Comparison of ENCODE assay signal across 28 mouse cellular contexts in genomic region chr19:44365733-44366132, GRCm38 (mm10). TPM values are rescaled to one million over a fixed set of nuclear protein-coding genes. Genes with fewer than 3 reads are reported as not detected.
DNase-seq lines count a peak whose midpoint lies in the region; ATAC-seq and TF ChIP-seq lines count a peak whose summit lies in the region.
"Had no signal": no experiment of that assay in that cellular context is flagged by ENCODE, and none has a peak within 500 bp of the region (broad histone marks: within the 10 kb centered on the region; RNA-seq: fewer than 3 reads in every experiment).

No protein-coding gene starts in this region.

- H3K4me2 ChIP-seq in midbrain, embryonic 11.5 days: no peak overlapping the region
- H3K4me2 ChIP-seq in midbrain, embryonic 16.5 days (ENCODE audit: low read length): no peak overlapping the region
- no peak overlapping the region for H3K4me2 ChIP-seq in liver, embryonic 15.5 days
- no peak overlapping the region for H3K4me2 ChIP-seq in forebrain, postnatal 0 days (ENCODE audit: low read depth)
- H3K4me2 ChIP-seq: embryonic facial prominence, embryonic 13.5 days; forebrain, embryonic 12.5 days; forebrain, embryonic 15.5 days; heart, embryonic 12.5 days; heart, embryonic 15.5 days; hindbrain, embryonic 12.5 days; hindbrain, embryonic 15.5 days had no signal

- no peaks in the 10 kb centered on the region for H3K9me3 ChIP-seq in midbrain, embryonic 11.5 days (ENCODE audit: control insufficient read depth, low read length)
- no peaks in the 10 kb centered on the region for H3K9me3 ChIP-seq in midbrain, embryonic 16.5 days (replicated peaks; ENCODE audit: control insufficient read depth, low read length, poor library complexity, severe bottlenecking)
- no peaks in the 10 kb centered on the region for H3K9me3 ChIP-seq in liver, embryonic 15.5 days (replicated peaks)
- H3K9me3 ChIP-seq in forebrain, postnatal 0 days (ENCODE audit: low read length): no peaks in the 10 kb centered on the region
- H3K9me3 ChIP-seq: embryonic facial prominence, embryonic 13.5 days; forebrain, embryonic 12.5 days; forebrain, embryonic 15.5 days; heart, embryonic 12.5 days; heart, embryonic 15.5 days; hindbrain, embryonic 12.5 days; hindbrain, embryonic 15.5 days had no signal

- no peaks in the 10 kb centered on the region for H3K36me3 ChIP-seq in midbrain, embryonic 11.5 days (ENCODE audit: control insufficient read depth, insufficient read depth, low read length)
- H3K36me3 ChIP-seq in midbrain, embryonic 16.5 days (ENCODE audit: control insufficient read depth, insufficient read depth, low read length): no peaks in the 10 kb centered on the region
- H3K36me3 ChIP-seq in liver, embryonic 15.5 days (replicated peaks): no peaks in the 10 kb centered on the region
- no peaks in the 10 kb centered on the region for H3K36me3 ChIP-seq in forebrain, postnatal 0 days (ENCODE audit: insufficient read depth)
- H3K36me3 ChIP-seq: embryonic facial prominence, embryonic 10.5 days; embryonic facial prominence, embryonic 13.5 days; forebrain, embryonic 12.5 days; forebrain, embryonic 15.5 days; heart, embryonic 12.5 days; heart, embryonic 15.5 days; hindbrain, embryonic 12.5 days; hindbrain, embryonic 15.5 days had no signal

- H3K4me3 ChIP-seq in midbrain, embryonic 11.5 days (ENCODE audit: low read depth, low read length): no peak overlapping the region
- H3K4me3 ChIP-seq in midbrain, embryonic 16.5 days (ENCODE audit: low read depth, low read length): no peak overlapping the region
- no peak overlapping the region for H3K4me3 ChIP-seq in liver, embryonic 15.5 days (replicated peaks)
- H3K4me3 ChIP-seq in forebrain, postnatal 0 days (ENCODE audit: low read depth, low read length): no peak overlapping the region
- H3K4me3 ChIP-seq: embryonic facial prominence, embryonic 10.5 days; embryonic facial prominence, embryonic 13.5 days; erythroblast, embryonic 14.5 days; forebrain, embryonic 12.5 days; forebrain, embryonic 15.5 days; gastrocnemius, adult 2 months; heart, embryonic 12.5 days; heart, embryonic 15.5 days; hindbrain, embryonic 12.5 days; hindbrain, embryonic 15.5 days had no signal

- no peaks in the 10 kb centered on the region for H3K27me3 ChIP-seq in midbrain, embryonic 11.5 days (ENCODE audit: control insufficient read depth, insufficient read depth, low read length)
- no peaks in the 10 kb centered on the region for H3K27me3 ChIP-seq in midbrain, embryonic 16.5 days (ENCODE audit: control insufficient read depth, insufficient read depth, low read depth, low read length)
- H3K27me3 ChIP-seq in liver, embryonic 15.5 days: no peaks in the 10 kb centered on the region
- H3K27me3 ChIP-seq in forebrain, postnatal 0 days (ENCODE audit: insufficient read depth, low read length): no peaks in the 10 kb centered on the region
- H3K27me3 ChIP-seq: embryonic facial prominence, embryonic 13.5 days; forebrain, embryonic 12.5 days; forebrain, embryonic 15.5 days; heart, embryonic 15.5 days; hindbrain, embryonic 12.5 days; hindbrain, embryonic 15.5 days had no signal

- H3K27ac ChIP-seq in midbrain, embryonic 11.5 days (ENCODE audit: low read depth, low read length): no peak overlapping the region
- H3K27ac ChIP-seq in midbrain, embryonic 16.5 days (ENCODE audit: low read length): no peak overlapping the region
- no peak overlapping the region for H3K27ac ChIP-seq in liver, embryonic 15.5 days (replicated peaks)
- no peak overlapping the region for H3K27ac ChIP-seq in forebrain, postnatal 0 days (ENCODE audit: low read depth, low read length)
- H3K27ac ChIP-seq: embryonic facial prominence, embryonic 10.5 days; embryonic facial prominence, embryonic 13.5 days; forebrain, embryonic 12.5 days; forebrain, embryonic 15.5 days; gastrocnemius, adult 2 months; heart, embryonic 15.5 days; hindbrain, embryonic 12.5 days; hindbrain, embryonic 15.5 days had no signal

- 89% methylated on average over 4 of the region's 4 CpGs for WGBS in midbrain, embryonic 11.5 days
- 97% methylated on average over 4 of the region's 4 CpGs for WGBS in midbrain, embryonic 16.5 days
- 50% methylated on average over 4 of the region's 4 CpGs for WGBS in liver, embryonic 15.5 days (ENCODE audit: insufficient replicate concordance)
- WGBS in forebrain, postnatal 0 days: 90% methylated on average over 4 of the region's 4 CpGs

- H3K9ac ChIP-seq in midbrain, embryonic 11.5 days (ENCODE audit: low read length): no peak overlapping the region
- H3K9ac ChIP-seq in midbrain, embryonic 16.5 days (ENCODE audit: low read depth, low read length): no peak overlapping the region
- no peak overlapping the region for H3K9ac ChIP-seq in liver, embryonic 15.5 days
- no peak overlapping the region for H3K9ac ChIP-seq in forebrain, postnatal 0 days
- H3K9ac ChIP-seq: embryonic facial prominence, embryonic 13.5 days; forebrain, embryonic 12.5 days; forebrain, embryonic 15.5 days; heart, embryonic 12.5 days; heart, embryonic 15.5 days; hindbrain, embryonic 12.5 days; hindbrain, embryonic 15.5 days had no signal

- DNase-seq in midbrain, embryonic 11.5 days (ENCODE audit: low spot score, missing footprints): peak; percentile 14
- DNase-seq in forebrain, postnatal 0 days: no peak
- DNase-seq in heart, adult 8-10 months (ENCODE audit: low spot score): no peak
- DNase-seq: adrenal gland, adult 8-10 months; adrenal gland, postnatal 25 days; cerebellum, adult 11-12 months; cerebellum, adult 8-10 months; cerebellum, postnatal 10 days; cerebellum, postnatal 36 days; embryo, embryonic 11 days; gastrocnemius, adult 2 months; gastrocnemius, postnatal 14 days; heart, adult 11 months; heart, postnatal 10 days had no signal

- TF ChIP-seq CTCF in forebrain, postnatal 0 days (IDR thresholded peaks at IDR 0.05; ENCODE audit: low read depth): no peak

- H3K4me1 ChIP-seq in midbrain, embryonic 11.5 days (ENCODE audit: control insufficient read depth, insufficient read depth, low read length): no peaks in the 10 kb centered on the region
- no peaks in the 10 kb centered on the region for H3K4me1 ChIP-seq in midbrain, embryonic 16.5 days (ENCODE audit: control insufficient read depth, insufficient read depth, low read length)
- peaks cover 13% of the 10 kb centered on the region for H3K4me1 ChIP-seq in liver, embryonic 15.5 days (replicated peaks)
- H3K4me1 ChIP-seq in forebrain, postnatal 0 days (ENCODE audit: insufficient read depth): no peaks in the 10 kb centered on the region
- H3K4me1 ChIP-seq: embryonic facial prominence, embryonic 10.5 days; forebrain, embryonic 12.5 days; heart, embryonic 12.5 days; hindbrain, embryonic 12.5 days had no signal

- ATAC-seq in midbrain, embryonic 11.5 days (ENCODE audit: low FRiP score): no peak
- ATAC-seq in midbrain, embryonic 16.5 days: no peak
- ATAC-seq in liver, embryonic 15.5 days (ENCODE audit: insufficient read depth): peak; percentile 22; the same call in 1 of the 2 replicates
- ATAC-seq in megakaryocyte progenitor cell, adult 5-6 weeks (replicated peaks; ENCODE audit: poor library complexity): peak; percentile 45
- ATAC-seq in forebrain, postnatal 0 days: no peak
- ATAC-seq: activated CD4-positive, CD25-positive, alpha-beta regulatory T cell, adult 4 months; CD4-positive, CD25-positive, alpha-beta regulatory T cell, adult 4 months; forebrain, embryonic 15.5 days had no signal

RNA-seq across cellular contexts. Expression of gene Scd4, which starts 32.8 kb away (rescaled TPM):
- 0.06 TPM in 1 of 2 replicates, not detected in the other for polyA plus RNA-seq in midbrain, embryonic 11.5 days (2014; fragmentation: Nextera tagmentation; extraction: Ambion mirVana)
- polyA plus RNA-seq in midbrain, embryonic 16.5 days (2015; fragmentation: Nextera tagmentation; extraction: Ambion mirVana): 0.18 and 0.19 TPM in 2 replicates
- polyA plus RNA-seq in liver, embryonic 15.5 days (2015; fragmentation: Nextera tagmentation; extraction: Ambion mirVana): 0.03 TPM in 1 of 2 replicates, not detected in the other
- total RNA-seq in megakaryocyte progenitor cell, adult 5-6 weeks (2015): 0.35 TPM in 1 of 2 replicates, not detected in the other
- not detected in 2 replicates for total RNA-seq in megakaryocyte progenitor cell, adult 5-6 weeks (2017)
- total RNA-seq in forebrain, postnatal 0 days (2014; rRNA removed): 0.23 and 0.43 TPM in 2 replicates
- 0.11 and 0.25 TPM in 2 replicates for polyA plus RNA-seq in forebrain, postnatal 0 days (2015; fragmentation: Nextera tagmentation; extraction: Ambion mirVana)
- total RNA-seq in heart, adult 8-10 months (2022): 1 to 10 TPM; 2.6 to 5.1 (median 3.1) TPM
- polyA plus RNA-seq: erythroblast, embryonic 14.5 days had no signal

RNA-seq across cellular contexts. Expression of gene Scd1, which starts 41.9 kb away (rescaled TPM):
- 16.0 and 17.4 TPM in 2 replicates for polyA plus RNA-seq in midbrain, embryonic 11.5 days (2014; fragmentation: Nextera tagmentation; extraction: Ambion mirVana)
- 7.1 and 8.9 TPM in 2 replicates for polyA plus RNA-seq in midbrain, embryonic 16.5 days (2015; fragmentation: Nextera tagmentation; extraction: Ambion mirVana)
- polyA plus RNA-seq in liver, embryonic 15.5 days (2015; fragmentation: Nextera tagmentation; extraction: Ambion mirVana): 17.6 and 17.8 TPM in 2 replicates
- total RNA-seq in megakaryocyte progenitor cell, adult 5-6 weeks (2015): 0.46 and 0.49 TPM in 2 replicates
- total RNA-seq in megakaryocyte progenitor cell, adult 5-6 weeks (2017): 0.54 and 1.1 TPM in 2 replicates
- 30.8 and 41.0 TPM in 2 replicates for total RNA-seq in forebrain, postnatal 0 days (2014; rRNA removed)
- 5.2 and 8.7 TPM in 2 replicates for polyA plus RNA-seq in forebrain, postnatal 0 days (2015; fragmentation: Nextera tagmentation; extraction: Ambion mirVana)
- 10 to 100 TPM; 14.9 to 24.2 (median 20.9) TPM for total RNA-seq in heart, adult 8-10 months (2022)

Comparison
In these comparisons a context has a peak if more than half of its experiments do, and no peak if none do; other contexts are left out.
1. ATAC-seq: peak in liver, embryonic 15.5 days (single experiment) and megakaryocyte progenitor cell, adult 5-6 weeks (single experiment); none in midbrain, embryonic 11.5 days (single experiment), midbrain, embryonic 16.5 days (single experiment) and forebrain, postnatal 0 days (single experiment).